Mouse (Mus musculus): ENCODE measurements around the gene Ube2ql1. TPM values are rescaled to one million over a fixed set of nuclear protein-coding genes. Genes with fewer than 3 reads are reported as not detected.
A peak's percentile ranks its signal among the peaks of the same experiment; 100 is the strongest.

The Ube2ql1 gene
- polyA plus RNA-seq, 1 experiment: 1.0 TPM

DNA sequence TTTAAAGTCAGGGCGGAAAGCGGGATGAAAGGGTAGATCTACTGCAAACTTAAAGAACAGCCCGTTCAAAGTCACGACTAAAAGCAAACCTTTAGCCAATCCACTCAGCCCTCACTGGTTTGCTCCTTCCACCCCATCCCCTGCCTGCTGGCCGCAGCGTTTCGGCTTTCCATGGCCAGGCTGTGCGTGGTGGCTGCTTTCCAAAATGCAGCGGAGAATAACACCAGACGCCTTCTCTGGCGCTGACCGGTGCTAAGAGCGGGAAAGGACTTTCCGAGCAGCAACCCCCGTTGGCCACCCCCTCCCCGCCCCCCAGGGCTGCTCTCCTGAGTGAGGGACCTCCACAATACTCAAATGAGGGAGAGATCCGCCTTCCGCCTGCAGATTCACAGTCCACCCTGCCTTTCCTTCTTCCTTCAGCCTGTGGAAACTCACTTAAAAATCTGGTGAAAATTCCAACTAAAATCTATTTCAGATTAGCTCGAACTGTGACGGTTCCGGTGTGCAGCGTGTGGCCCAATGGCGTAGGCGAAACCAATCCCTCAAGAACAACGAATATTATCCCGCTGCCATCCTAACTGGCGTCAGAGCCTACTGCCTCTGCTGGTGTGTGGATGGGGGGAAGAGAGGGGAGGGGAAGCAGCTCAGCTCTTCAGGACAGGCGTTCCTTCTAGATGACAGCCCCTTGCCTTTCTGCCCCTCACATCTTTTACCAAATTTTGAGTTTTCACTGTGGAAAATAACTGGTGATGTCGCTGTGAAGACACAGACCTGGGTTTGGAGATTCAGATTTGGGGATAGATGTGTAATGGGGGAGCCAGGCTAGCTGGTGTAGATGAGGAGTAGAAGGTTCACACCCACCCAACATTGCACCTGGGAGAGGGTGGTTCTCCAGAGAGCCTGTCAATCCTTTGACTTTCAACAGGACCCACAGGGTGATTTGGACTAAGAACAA lies 919 bp upstream of the Ube2ql1 start:
- no peak for TF ChIP-seq CTCF (IDR thresholded peaks at IDR 0.05; ENCODE audit: low read depth, low read length)
- no peak for TF ChIP-seq POLR2A (IDR thresholded peaks at IDR 0.05; ENCODE audit: insufficient read depth, low read length)
- TF ChIP-seq EP300 (IDR thresholded peaks at IDR 0.05; ENCODE audit: insufficient read depth, low read depth, low read length): no peak
- no peak overlapping the region for H3K27ac ChIP-seq (ENCODE audit: insufficient read depth, low read length)
- peak overlapping the region; percentile 3 for H3K4me3 ChIP-seq (ENCODE audit: low read depth, low read length)
- no peaks in the 10 kb centered on the region for H3K36me3 ChIP-seq (ENCODE audit: control insufficient read depth, insufficient read depth, low read length, poor library complexity, severe bottlenecking)
- H3K4me1 ChIP-seq (ENCODE audit: control insufficient read depth, insufficient read depth, low read length): no peaks in the 10 kb centered on the region
- H3K27me3 ChIP-seq (ENCODE audit: control insufficient read depth, insufficient read depth, low read length, poor library complexity, severe bottlenecking): peaks cover 20% of the 10 kb centered on the region
- H3K9me3 ChIP-seq (replicated peaks; ENCODE audit: control insufficient read depth, insufficient read depth, low read length, poor library complexity, severe bottlenecking): no peaks in the 10 kb centered on the region
- no peak overlapping the region for H3K9ac ChIP-seq (ENCODE audit: low read depth, poor library complexity, severe bottlenecking)

DNA sequence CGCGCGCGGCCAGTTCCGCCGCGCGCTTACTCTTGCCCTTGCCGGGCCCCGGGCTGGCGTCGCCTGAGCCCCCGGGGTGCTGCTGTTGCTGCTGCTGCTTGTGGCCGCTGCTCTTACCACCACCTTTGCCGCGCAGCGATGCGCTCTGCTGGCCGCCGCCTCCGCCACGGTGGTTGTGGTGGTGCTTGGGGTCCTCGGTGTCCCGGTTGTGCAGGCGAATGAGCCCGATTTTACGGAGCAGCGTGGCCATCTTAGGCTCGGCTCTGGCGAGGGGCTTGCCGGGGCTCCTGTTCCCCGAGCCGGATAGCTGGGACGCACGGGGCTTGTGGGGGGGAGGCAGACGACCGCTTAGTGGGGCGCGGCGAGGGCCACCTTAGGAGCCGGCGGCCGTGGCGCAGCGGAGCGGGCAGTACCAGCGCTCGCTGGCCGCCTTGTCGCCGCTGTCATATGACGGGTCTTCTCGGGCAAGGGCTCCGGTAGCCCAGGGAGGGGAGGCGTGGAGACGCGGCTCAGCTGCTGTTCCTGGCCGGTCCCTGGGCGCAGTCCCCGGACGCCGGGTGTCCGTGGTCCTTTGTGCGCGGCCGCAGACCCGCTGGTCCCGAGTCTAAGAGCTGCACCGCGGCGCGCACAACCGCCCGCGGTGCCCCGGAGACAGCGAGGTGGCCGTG lies 464 bp downstream of the Ube2ql1 start:
- Histone ChIP-seq H3K27me3 (ENCODE audit: control insufficient read depth, insufficient read depth, low read length, poor library complexity, severe bottlenecking) (peaks cover 20% of the 10 kb centered on the region), H3K9me3 (replicated peaks; ENCODE audit: control insufficient read depth, insufficient read depth, low read length, poor library complexity, severe bottlenecking) (no peaks in the 10 kb centered on the region), H3K4me1 (ENCODE audit: control insufficient read depth, insufficient read depth, low read length) (no peaks in the 10 kb centered on the region), H3K27ac (ENCODE audit: insufficient read depth, low read length) (no peak overlapping the region), H3K4me3 (ENCODE audit: low read depth, low read length) (peak overlapping the region; percentile 65), H3K9ac (ENCODE audit: low read depth, poor library complexity, severe bottlenecking) (peak overlapping the region; percentile 60), H3K36me3 (ENCODE audit: control insufficient read depth, insufficient read depth, low read length, poor library complexity, severe bottlenecking) (no peaks in the 10 kb centered on the region)
- TF ChIP-seq CTCF (IDR thresholded peaks at IDR 0.05; ENCODE audit: low read depth, low read length) (no peak), POLR2A (IDR thresholded peaks at IDR 0.05; ENCODE audit: insufficient read depth, low read length) (no peak), EP300 (IDR thresholded peaks at IDR 0.05; ENCODE audit: insufficient read depth, low read depth, low read length) (no peak)

DNA sequence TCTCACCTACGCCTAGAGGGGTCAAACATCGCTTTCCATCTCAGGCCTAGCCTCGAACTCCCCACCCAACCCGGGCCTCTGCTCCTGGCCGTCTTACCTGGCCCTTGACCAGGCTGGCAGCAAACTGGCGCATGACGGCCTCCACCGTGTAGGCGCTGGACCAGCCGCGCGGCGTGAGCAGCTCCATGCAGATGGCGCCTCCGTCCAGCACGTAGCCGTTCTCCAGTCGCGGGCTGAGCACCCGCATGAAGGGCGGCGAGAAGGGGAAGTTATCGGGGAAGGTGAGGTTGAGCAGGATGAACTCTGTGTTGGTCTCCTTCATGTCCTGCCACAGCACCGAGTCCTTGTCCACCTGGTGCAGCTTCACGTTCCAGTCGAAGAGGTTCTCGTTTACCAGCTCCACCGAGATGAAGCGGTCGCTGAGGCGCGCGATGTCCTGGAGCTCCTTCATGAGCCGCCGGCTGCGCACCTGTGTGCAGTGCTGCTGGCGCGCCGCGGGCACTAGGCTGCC lies 1.2 kb downstream of the Ube2ql1 start:
- H3K9ac ChIP-seq (ENCODE audit: low read depth, poor library complexity, severe bottlenecking): peak overlapping the region; percentile 60; the same call in 1 of the 2 replicates
- H3K4me3 ChIP-seq (ENCODE audit: low read depth, low read length): peak overlapping the region; percentile 64
- H3K9me3 ChIP-seq (replicated peaks; ENCODE audit: control insufficient read depth, insufficient read depth, low read length, poor library complexity, severe bottlenecking): no peaks in the 10 kb centered on the region
- peaks cover 20% of the 10 kb centered on the region for H3K27me3 ChIP-seq (ENCODE audit: control insufficient read depth, insufficient read depth, low read length, poor library complexity, severe bottlenecking)
- no peak overlapping the region for H3K27ac ChIP-seq (ENCODE audit: insufficient read depth, low read length)
- TF ChIP-seq CTCF (IDR thresholded peaks at IDR 0.05; ENCODE audit: low read depth, low read length): no peak
- TF ChIP-seq EP300 (IDR thresholded peaks at IDR 0.05; ENCODE audit: insufficient read depth, low read depth, low read length): no peak
- TF ChIP-seq POLR2A (IDR thresholded peaks at IDR 0.05; ENCODE audit: insufficient read depth, low read length): no peak
- no peaks in the 10 kb centered on the region for H3K36me3 ChIP-seq (ENCODE audit: control insufficient read depth, insufficient read depth, low read length, poor library complexity, severe bottlenecking)
- H3K4me1 ChIP-seq (ENCODE audit: control insufficient read depth, insufficient read depth, low read length): no peaks in the 10 kb centered on the region

DNA sequence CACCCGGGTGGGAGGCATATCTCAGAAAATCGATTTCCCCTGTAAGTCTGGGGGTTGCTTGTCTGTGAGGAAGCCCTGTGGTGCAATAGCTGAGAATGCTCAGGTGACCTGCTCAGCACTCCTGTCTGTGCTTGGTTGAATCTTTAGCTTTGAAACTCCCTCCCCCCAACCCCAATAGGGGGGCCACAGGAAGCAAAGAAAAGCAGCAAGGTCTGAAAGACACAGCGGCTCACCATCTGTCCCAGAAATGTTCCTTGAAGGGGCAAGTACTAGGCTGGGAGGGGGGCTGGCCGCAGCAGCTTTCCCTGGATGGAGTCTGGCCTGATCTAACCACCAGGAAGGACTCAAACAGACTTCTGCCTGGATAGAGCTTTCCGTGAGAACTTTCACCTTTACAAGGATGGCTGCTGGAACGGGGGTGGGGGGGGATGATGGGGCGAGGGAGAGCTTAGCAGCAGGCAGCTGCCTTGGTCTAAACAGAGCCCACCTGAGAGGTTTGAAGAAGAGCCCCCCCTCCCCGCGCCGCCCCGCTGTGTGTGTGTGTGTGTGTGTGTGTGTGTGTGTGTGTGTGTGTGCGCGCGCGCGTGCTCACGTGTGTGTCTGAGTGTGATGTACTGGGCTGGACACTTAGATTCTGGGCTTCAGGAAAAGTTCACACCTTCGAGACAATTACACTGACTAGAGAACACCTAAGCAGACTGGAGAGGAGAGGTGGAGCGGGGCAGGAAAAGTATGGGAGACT lies 2.1 kb downstream of the Ube2ql1 start:
- no peaks in the 10 kb centered on the region for H3K4me1 ChIP-seq (ENCODE audit: control insufficient read depth, insufficient read depth, low read length)
- H3K36me3 ChIP-seq (ENCODE audit: control insufficient read depth, insufficient read depth, low read length, poor library complexity, severe bottlenecking): no peaks in the 10 kb centered on the region
- H3K27me3 ChIP-seq (ENCODE audit: control insufficient read depth, insufficient read depth, low read length, poor library complexity, severe bottlenecking): peaks cover 20% of the 10 kb centered on the region
- TF ChIP-seq EP300 (IDR thresholded peaks at IDR 0.05; ENCODE audit: insufficient read depth, low read depth, low read length) (no peak), CTCF (IDR thresholded peaks at IDR 0.05; ENCODE audit: low read depth, low read length) (no peak), POLR2A (IDR thresholded peaks at IDR 0.05; ENCODE audit: insufficient read depth, low read length) (no peak)
- no peaks in the 10 kb centered on the region for H3K9me3 ChIP-seq (replicated peaks; ENCODE audit: control insufficient read depth, insufficient read depth, low read length, poor library complexity, severe bottlenecking)
- no peak overlapping the region for H3K27ac ChIP-seq (ENCODE audit: insufficient read depth, low read length)
- H3K4me3 ChIP-seq (ENCODE audit: low read depth, low read length): no peak overlapping the region; the same call in 1 of the 2 replicates
- H3K9ac ChIP-seq (ENCODE audit: low read depth, poor library complexity, severe bottlenecking): no peak overlapping the region

DNA sequence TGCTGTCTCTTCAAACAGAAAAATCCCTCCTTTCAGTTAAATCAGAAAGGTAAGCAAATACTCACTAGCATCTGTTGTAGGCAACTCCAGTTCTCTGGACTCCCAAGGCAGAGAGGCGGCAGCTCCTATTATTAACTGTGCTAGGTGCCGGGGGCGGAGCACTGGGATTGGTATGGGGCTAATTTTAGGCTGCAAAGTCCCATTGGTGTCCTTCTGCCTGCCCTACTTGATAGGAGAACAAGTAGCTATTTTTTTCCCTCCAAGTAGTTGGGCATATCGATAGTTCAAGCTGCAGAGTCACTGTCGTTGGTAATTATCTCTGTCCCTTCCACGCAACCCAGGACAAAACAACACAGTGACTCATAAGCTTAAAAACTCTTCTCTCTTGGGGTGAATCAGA lies 7.1 kb downstream of the Ube2ql1 start:
- Histone ChIP-seq H3K36me3 (ENCODE audit: control insufficient read depth, insufficient read depth, low read length, poor library complexity, severe bottlenecking) (no peaks in the 10 kb centered on the region), H3K9me3 (replicated peaks; ENCODE audit: control insufficient read depth, insufficient read depth, low read length, poor library complexity, severe bottlenecking) (no peaks in the 10 kb centered on the region), H3K27me3 (ENCODE audit: control insufficient read depth, insufficient read depth, low read length, poor library complexity, severe bottlenecking) (peaks cover 4% of the 10 kb centered on the region), H3K4me1 (ENCODE audit: control insufficient read depth, insufficient read depth, low read length) (no peaks in the 10 kb centered on the region), H3K4me3 (ENCODE audit: low read depth, low read length) (no peak overlapping the region), H3K27ac (ENCODE audit: insufficient read depth, low read length) (no peak overlapping the region), H3K9ac (ENCODE audit: low read depth, poor library complexity, severe bottlenecking) (no peak overlapping the region)
- TF ChIP-seq CTCF (IDR thresholded peaks at IDR 0.05; ENCODE audit: low read depth, low read length) (no peak), EP300 (IDR thresholded peaks at IDR 0.05; ENCODE audit: insufficient read depth, low read depth, low read length) (no peak), POLR2A (IDR thresholded peaks at IDR 0.05; ENCODE audit: insufficient read depth, low read length) (no peak)
